Mouse (Mus musculus): ENCODE measurements around the gene Erap1.
"Not testable (repeated sequence)": the region's sequence is repeated elsewhere in the genome, so short reads cannot be mapped to it uniquely, and the experiment has no call there.

DNA sequence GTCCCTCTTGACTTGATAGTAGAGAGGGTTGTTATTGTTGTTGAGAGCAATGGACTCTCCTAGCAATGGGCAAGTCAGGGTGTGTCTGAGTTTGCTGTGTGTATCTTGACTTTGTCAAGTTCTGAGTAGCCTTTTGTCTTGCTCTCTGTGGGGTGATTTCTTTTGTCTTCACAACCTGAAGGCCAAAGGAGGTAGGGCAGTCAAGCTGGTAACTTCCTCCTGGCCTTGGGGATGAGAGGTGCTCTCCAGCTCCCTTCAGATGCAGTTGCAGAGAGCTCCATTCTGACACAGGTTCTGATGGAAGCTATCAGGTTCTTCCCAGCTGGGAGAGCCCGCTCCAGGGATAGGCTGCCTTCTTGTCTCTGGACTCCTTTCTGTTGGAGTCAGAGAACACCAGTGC is 37.6 kb upstream of the Erap1 start:
- not testable (repeated sequence) for TF ChIP-seq CTCF, EP300 (IDR thresholded peaks at IDR 0.05; ENCODE audit: low read depth)

All from liver, postnatal 0 days (tissue).